Mouse (Mus musculus): Measurements from ENCODE around the gene Gpr153.
A peak's percentile ranks its signal among the peaks of the same experiment; 100 is the strongest.

DNA sequence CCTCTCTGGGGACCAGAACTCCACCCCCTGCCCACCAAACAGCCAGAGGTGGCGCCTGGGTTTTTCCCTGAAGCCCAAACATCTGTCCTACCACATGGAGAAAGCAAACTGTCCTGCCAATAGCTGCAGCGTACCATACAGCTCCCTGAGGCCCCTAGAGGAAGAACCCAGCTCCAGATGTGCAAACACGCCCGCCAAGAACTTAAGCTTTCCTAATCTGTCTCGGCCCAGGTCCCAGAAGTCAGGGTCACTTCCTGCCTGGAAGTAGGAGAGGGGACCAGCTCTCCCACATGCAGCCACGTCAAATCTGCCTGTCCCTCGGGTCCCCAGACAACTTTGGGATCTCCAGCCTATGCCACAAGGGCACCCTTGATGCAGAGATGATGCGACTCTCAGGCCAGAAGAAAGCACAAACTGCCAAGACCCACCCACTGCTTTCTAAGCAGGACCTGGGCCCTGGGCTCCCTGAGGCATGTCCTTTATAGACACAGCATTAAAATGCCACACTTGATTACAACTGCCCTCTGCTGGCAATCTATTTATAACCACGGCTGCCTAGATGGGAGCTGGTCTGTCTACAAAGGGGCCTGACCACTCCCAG is 1.5 kb upstream of the Gpr153 start:
- TF ChIP-seq CTCF (IDR thresholded peaks at IDR 0.05; ENCODE audit: low read depth, low read length) (peak; percentile 28; the same call in 1 of the 2 replicates), POLR2A (IDR thresholded peaks at IDR 0.05; ENCODE audit: borderline replicate concordance, low read depth, low read length) (no peak)

Data from bone marrow macrophage, adult 2 months (primary cell).